In genomic region chr8:116364172-116364571, GRCm38 (mm10) we compare ENCODE assay signal across 9 mouse cellular contexts.
DNase-seq lines count a peak whose midpoint lies in the region; ATAC-seq and TF ChIP-seq lines count a peak whose summit lies in the region.
"Had no signal": no experiment of that assay in that cellular context is flagged by ENCODE, and none has a peak within 500 bp of the region (broad histone marks: within the 10 kb centered on the region; RNA-seq: fewer than 3 reads in every experiment).

No protein-coding gene starts in this region.

- peak; percentile 51 for TF ChIP-seq CTCF in left cerebral cortex, adult 2 months (IDR thresholded peaks at IDR 0.05)

- H3K4me3 ChIP-seq in left cerebral cortex, adult 2 months = no peak overlapping the region
- H3K4me3 ChIP-seq: embryonic facial prominence, embryonic 13.5 days; heart, embryonic 13.5 days had no signal

- DNase-seq in left cerebral cortex, adult 2 months (ENCODE audit: extremely low spot score in 1 of 2, low spot score in 2 of 2) = peak in 1 of 2 experiments; percentile 23
- DNase-seq in left cerebral cortex, postnatal 25 days (ENCODE audit: low spot score in 2 of 2) = no peak
- peak; percentile 33 for DNase-seq in cerebellum, adult 9-11 months
- DNase-seq in kidney, postnatal 14 days = peak; percentile 50
- DNase-seq in spleen, adult 12 weeks (ENCODE audit: low spot score) = no peak
- no peak for DNase-seq in gastrocnemius, postnatal 10 days

- intact Hi-C loops in left cerebral cortex, adult 2 months (cut with DNase I) = no loop called here
- intact Hi-C loops in left cerebral cortex, postnatal 25 days (cut with DNase I) = loop anchor here (10.0 kb wide), 1 partner anchor 1909 kb away; no protein-coding TSS in a partner anchor

- no peak overlapping the region for H3K27ac ChIP-seq in left cerebral cortex, adult 2 months
- H3K27ac ChIP-seq: embryonic facial prominence, embryonic 13.5 days; heart, embryonic 13.5 days had no signal

- ATAC-seq in cerebellum, adult (ENCODE audit: insufficient number of reproducible peaks, low FRiP score, low TSS enrichment) = peak; percentile 68; the same call in 1 of the 2 replicates

Comparison
In these comparisons a context has a peak if more than half of its experiments do, and no peak if none do; other contexts are left out.
1. DNase-seq: peak in cerebellum, adult 9-11 months (single experiment) and kidney, postnatal 14 days (single experiment); none in left cerebral cortex, postnatal 25 days (0 of 2), spleen, adult 12 weeks (single experiment) and gastrocnemius, postnatal 10 days (single experiment).